Mouse (Mus musculus) forebrain, embryonic 14.5 days (tissue): ENCODE measurements at regions not wholly inside any gene's neighbourhood (a gene's known extent, or its start where the extent isn't known, plus 50 kb on each side); places are given as distances from the start of the nearest gene placed in this dataset.
A peak's percentile ranks its signal among the peaks of the same experiment; 100 is the strongest.

ENCODE experiments used
- ATAC-seq: fragments of 200-750 bp; cut with Nextera tagmentation; 2 replicates; pipeline ENCODE4 v1.8.0; 2017; ENCODE audit warnings: mild to moderate bottlenecking, moderate library complexity
- DNase-seq: peaks from one replicate; pipeline ENCODE4 v3.0.0-alpha.2; 2015; ENCODE audit warnings: low spot score
- H3K27ac ChIP-seq: fragments of 300-500 bp; sonication (generic); 2 replicates; pipeline ENCODE4 v1.5.1; 2014; ENCODE audit warnings: low read depth, mild to moderate bottlenecking, control low read depth, low read length, moderate library complexity
- H3K27me3 ChIP-seq: fragments of 300-500 bp; sonication (generic); replicated peaks from 2 replicates; pipeline ENCODE4 v1.6.1; 2014; ENCODE audit warnings: low read length, control low read depth, mixed read lengths; ENCODE audit not compliant: control insufficient read depth, insufficient read depth
- H3K36me3 ChIP-seq: fragments of 300-500 bp; sonication (generic); 2 replicates; pipeline ENCODE4 v1.6.1; 2014; ENCODE audit warnings: low read length, control low read depth; ENCODE audit not compliant: control insufficient read depth, insufficient read depth
- H3K4me1 ChIP-seq: fragments of 300-500 bp; sonication (generic); 2 replicates; pipeline ENCODE4 v1.6.1; 2014; ENCODE audit warnings: antibody characterized with exemption, low read length, control low read depth; ENCODE audit not compliant: control insufficient read depth, insufficient read depth
- H3K4me2 ChIP-seq: fragments of 300-500 bp; sonication (generic); 2 replicates; pipeline ENCODE4 v1.6.1; 2014; ENCODE audit warnings: mild to moderate bottlenecking, control low read depth, low read length
- H3K4me3 ChIP-seq: fragments of 300-500 bp; sonication (generic); 2 replicates; pipeline ENCODE4 v1.5.1; 2014; ENCODE audit warnings: low read depth, low read length, control low read depth
- H3K9ac ChIP-seq: fragments of 300-500 bp; sonication (generic); 2 replicates; pipeline ENCODE4 v1.6.1; 2014; ENCODE audit warnings: mild to moderate bottlenecking, low read length, control low read depth, moderate library complexity
- H3K9me3 ChIP-seq: fragments of 300-500 bp; sonication (generic); replicated peaks from 2 replicates; pipeline ENCODE4 v1.6.1; 2016; ENCODE audit warnings: low read length, control low read depth, mixed read lengths; ENCODE audit not compliant: control insufficient read depth
- WGBS: fragments of 180-500 bp; shearing (Covaris S2); extraction: QIAGEN DNeasy Blood & Tissue Kit; methylation state at CpG from one replicate; pipeline ENCODE4 v1.1.7; 2014; 5-methylcytosine and 5-hydroxymethylcytosine counted together

DNA sequence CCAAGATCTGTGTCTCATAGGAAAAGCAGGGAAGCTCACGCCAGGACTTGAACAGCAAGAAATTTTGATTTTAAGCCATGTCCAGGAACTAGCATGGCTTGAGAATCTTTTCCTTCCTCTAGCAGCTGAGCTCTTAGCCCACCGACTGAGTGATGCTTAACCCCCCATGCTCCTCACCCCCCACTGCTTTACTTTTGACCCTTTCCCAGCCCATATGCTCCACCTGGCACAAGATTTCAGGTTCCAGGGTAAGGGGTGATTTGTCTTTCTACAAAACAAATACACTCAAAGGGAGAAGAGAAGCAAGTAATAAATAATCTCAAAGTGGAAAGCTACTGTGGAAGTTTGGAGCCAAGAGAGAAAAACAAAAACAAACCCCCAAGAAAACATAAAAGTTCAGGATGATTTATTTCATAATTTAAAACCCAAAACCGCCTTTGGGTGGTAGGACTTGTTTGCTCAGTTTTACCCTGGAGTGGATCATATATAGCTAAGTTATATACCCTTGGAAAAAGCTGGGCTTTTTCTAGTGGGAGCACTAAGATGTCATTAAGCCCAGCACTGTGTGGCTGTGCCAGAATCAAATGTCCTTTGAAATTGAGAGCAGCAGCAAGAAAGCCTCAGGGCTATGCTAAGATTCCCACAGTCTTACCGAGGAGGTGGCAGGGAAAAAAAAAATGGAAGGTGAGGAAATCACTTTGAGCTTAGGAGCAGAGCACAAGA is 372.4 kb upstream of the Isx start:
- no peak overlapping the region for H3K27ac ChIP-seq
- 61% methylated on average over 4 of the region's 4 CpGs for WGBS

DNA sequence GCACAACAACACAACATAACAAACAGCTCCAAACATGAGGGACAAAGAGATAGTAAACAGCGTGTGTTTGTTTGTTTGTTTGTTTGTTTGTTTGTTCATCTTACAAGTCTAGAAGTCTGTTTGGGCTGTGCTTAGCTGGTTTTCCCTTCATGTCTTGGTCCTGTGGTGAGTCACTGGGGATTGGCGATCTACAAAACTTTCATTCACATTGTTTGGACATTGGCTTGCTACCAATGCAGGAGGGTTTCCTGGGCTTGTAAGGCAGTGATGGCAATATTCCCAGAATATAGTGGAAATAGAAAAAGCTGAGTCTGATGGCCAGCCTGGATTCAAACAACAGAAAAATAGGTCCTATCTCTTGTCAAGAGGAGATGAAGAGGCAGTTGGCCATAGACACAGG is 371.7 kb upstream of the Isx start:
- Histone ChIP-seq H3K27ac (no peak overlapping the region), H3K9me3 (no peaks in the 10 kb centered on the region), H3K9ac (no peak overlapping the region), H3K4me1 (no peaks in the 10 kb centered on the region), H3K27me3 (no peaks in the 10 kb centered on the region), H3K36me3 (no peaks in the 10 kb centered on the region), H3K4me3 (no peak overlapping the region), H3K4me2 (no peak overlapping the region)
- DNase-seq (peak; percentile 36), ATAC-seq (no peak)
- 86% methylated on average over 2 of the region's 2 CpGs for WGBS

More for the DNA sequence above, 372.4 kb upstream of the Isx start:
- no peaks in the 10 kb centered on the region for H3K4me1 ChIP-seq
- no peak for DNase-seq
- no peak overlapping the region for H3K4me3 ChIP-seq
- no peaks in the 10 kb centered on the region for H3K9me3 ChIP-seq
- no peak overlapping the region for H3K9ac ChIP-seq
- no peaks in the 10 kb centered on the region for H3K36me3 ChIP-seq
- H3K4me2 ChIP-seq, result no peak overlapping the region
- H3K27me3 ChIP-seq, result no peaks in the 10 kb centered on the region
- no peak for ATAC-seq
